Mouse (Mus musculus) gastrocnemius, postnatal 14 days (tissue): Measurements from ENCODE around the gene Adm2. TPM values are rescaled to one million over a fixed set of nuclear protein-coding genes. Genes with fewer than 3 reads are reported as not detected.
A peak's percentile ranks its signal among the peaks of the same experiment; 100 is the strongest.

Experiments used
- DNase-seq: peaks from one replicate; pipeline ENCODE4 v3.0.0; 2021; ENCODE audit warnings: mixed read lengths
- intact Hi-C: fragments of 180-260 bp; cut with DNase I; formaldehyde crosslinking; loops from one replicate; pipeline ENCODE4 v1.15.1; 2025; ENCODE audit warnings: low total_unique reads
- microRNA-seq, 2 experiments: library from miRNA; unstranded; fragments of <30 nt; microRNA quantifications; one replicate each; pipeline ENCODE4 v1.2.0; 2021
- total RNA-seq, 2 experiments: library from RNA; stranded (reverse); gene quantifications; 2 replicates each; pipeline ENCODE4 v1.2.3; 2021

The Adm2 gene
- total RNA-seq, 2 experiments from 2014 or later: not detected

GRCm38 (mm10) chr15:89352795-89353194 is 30.3 kb downstream of the Adm2 start:
- DNase-seq: no peak
- intact Hi-C loops: no loop called here

GRCm38 (mm10) chr15:89353837-89354236 is 31.3 kb downstream of the Adm2 start:
- intact Hi-C loops: no loop called here
- DNase-seq: no peak

GRCm38 (mm10) chr15:89354455-89354854 is 31.9 kb downstream of the Adm2 start:
- no peak for DNase-seq
- intact Hi-C loops: no loop called here

- peak; percentile 95 for DNase-seq
- intact Hi-C loops: no loop called here
Measured at GRCm38 (mm10) chr15:89355241-89356187, 33.0 kb downstream of the Adm2 start, which contains the start of the genes Lmf2 and Ncaph2. Gene Lmf2 (minus strand): TSS chr15:89355659. Gene Ncaph2 (plus strand): TSS chr15:89355719.

GRCm38 (mm10) chr15:89356372-89356771 is 33.9 kb downstream of the Adm2 start:
- intact Hi-C loops: no loop called here
- DNase-seq: peak; percentile 73

- no peak for DNase-seq
- intact Hi-C loops: no loop called here
Measured at GRCm38 (mm10) chr15:89358784-89359183, 36.3 kb downstream of the Adm2 start.

GRCm38 (mm10) chr15:89363051-89363450 is 40.5 kb downstream of the Adm2 start:
- intact Hi-C loops: no loop called here
- no peak for DNase-seq

- no peak for DNase-seq
- intact Hi-C loops: no loop called here
Measured at GRCm38 (mm10) chr15:89365141-89365551, 42.6 kb downstream of the Adm2 start.

- DNase-seq: no peak
- intact Hi-C loops: no loop called here
Measured at GRCm38 (mm10) chr15:89372068-89372467, 49.5 kb downstream of the Adm2 start.

GRCm38 (mm10) chr15:89372536-89372935 is 50.0 kb downstream of the Adm2 start:
- intact Hi-C loops: no loop called here
- DNase-seq: no peak

GRCm38 (mm10) chr15:89373027-89373761 is 50.7 kb downstream of the Adm2 start:
- intact Hi-C loops: no loop called here

GRCm38 (mm10) chr15:89373762-89374248 is 51.3 kb downstream of the Adm2 start, which contains the start of gene Sco2:
Gene Sco2 (minus strand): TSS chr15:89373846.
- DNase-seq: peak; percentile 95
- intact Hi-C loops: no loop called here

More at GRCm38 (mm10) chr15:89373027-89373761, 50.7 kb downstream of the Adm2 start:
- peak; percentile 85 for DNase-seq

Small RNA genes within 50 kb of the gene (microRNA-seq; reads per million reads assigned to microRNA genes)
- gene Mir6959: 0.32 to 0.50 reads per million in 2 experiments

Other genes starting within 250 kb of the Adm2 start
- gene Trabd, start 247.6 kb upstream of the Adm2 start, total RNA-seq: 10 to 100 TPM; 20.4 to 23.6 TPM
- gene Selenoo, start 233.6 kb upstream of the Adm2 start, total RNA-seq: 10 to 100 TPM in 1 of 2 experiments, 1 to 10 TPM in 1; 9.8 to 10.1 TPM
- 1 to 10 TPM; 7.2 to 7.3 TPM for gene Tubgcp6, start 199.6 kb upstream of the Adm2 start, total RNA-seq
- gene Hdac10, start 194.0 kb upstream of the Adm2 start, total RNA-seq: 1 to 10 TPM; 5.6 to 6.2 TPM
- gene Mapk12, start 182.0 kb upstream of the Adm2 start, total RNA-seq: 100 to 1,000 TPM in 1 of 2 experiments, 10 to 100 TPM in 1; 91.5 to 104 TPM
- 1 to 10 TPM; 1.7 TPM for gene Mapk11, start 173.1 kb upstream of the Adm2 start, total RNA-seq
- gene Plxnb2, start 141.9 kb upstream of the Adm2 start, total RNA-seq: 10 to 100 TPM; 20.9 to 23.8 TPM
- 1 to 10 TPM; 4.1 to 5.4 TPM for gene Dennd6b, start 126.2 kb upstream of the Adm2 start, total RNA-seq
- gene Ppp6r2, start 111.2 kb upstream of the Adm2 start, total RNA-seq: 10 to 100 TPM; 56.2 to 57.3 TPM
- 10 to 100 TPM; 51.2 to 51.5 TPM for gene Sbf1, start 7.4 kb upstream of the Adm2 start, total RNA-seq
- not detected for gene Miox, start 11.7 kb downstream of the Adm2 start, total RNA-seq
- 10 to 100 TPM; 16.9 to 18.3 TPM for gene Lmf2, start 32.9 kb downstream of the Adm2 start, total RNA-seq
- 10 to 100 TPM; 39.0 to 40.8 TPM for gene Ncaph2, start 33.0 kb downstream of the Adm2 start, total RNA-seq
- 10 to 100 TPM; 15.2 to 15.3 TPM for gene Sco2, start 51.1 kb downstream of the Adm2 start, total RNA-seq
- gene Tymp, start 54.3 kb downstream of the Adm2 start, total RNA-seq: under 1 TPM; 0.25 to 0.64 TPM
- gene Odf3b, start 56.6 kb downstream of the Adm2 start, total RNA-seq: 1 to 10 TPM in 1 of 2 experiments, under 1 TPM in 1; 0.44 to 1.0 TPM
- gene Klhdc7b, start 62.2 kb downstream of the Adm2 start, total RNA-seq: not detected
- not detected for gene Syce3, start 87.8 kb downstream of the Adm2 start, total RNA-seq
- gene Cpt1b, start 103.1 kb downstream of the Adm2 start, total RNA-seq: 100 to 1,000 TPM; 230 to 289 TPM
- under 1 TPM; 0.16 to 0.89 TPM for gene C730034F03Rik, start 106.9 kb downstream of the Adm2 start, total RNA-seq
- under 1 TPM in 1 of 2 experiments, not detected in 1; 0.71 TPM for gene Gm44502, start 107.0 kb downstream of the Adm2 start, total RNA-seq
- gene Chkb, start 107.2 kb downstream of the Adm2 start, total RNA-seq: 10 to 100 TPM; 19.6 to 28.5 TPM
- gene Mapk8ip2, start 131.2 kb downstream of the Adm2 start, total RNA-seq: under 1 TPM; 0.16 to 0.25 TPM
- 1 to 10 TPM; 7.2 to 7.4 TPM for gene Arsa, start 154.7 kb downstream of the Adm2 start, total RNA-seq
- 10 to 100 TPM; 15.2 to 25.8 TPM for gene Shank3, start 176.9 kb downstream of the Adm2 start, total RNA-seq
- gene Acr, start 245.6 kb downstream of the Adm2 start, total RNA-seq: under 1 TPM; 0.14 to 0.16 TPM